Mouse (Mus musculus) MEL (cell line): ENCODE measurements at regions not wholly inside any gene's neighbourhood (a gene's known extent, or its start where the extent isn't known, plus 50 kb on each side); places are given as distances from the start of the nearest gene placed in this dataset.

ENCODE experiments used
- DNase-seq: peaks from one replicate; pipeline ENCODE4 v3.0.0; 2011; ENCODE audit warnings: low read depth, low spot score
- H3K27ac ChIP-seq: 2 replicates; pipeline ENCODE4 v1.5.1; 2012; ENCODE audit warnings: low read depth, mild to moderate bottlenecking, control low read depth, low read length, moderate library complexity; ENCODE audit not compliant: control insufficient read depth
- H3K27me3 ChIP-seq, 2 experiments: fragments of 150-350 bp in 1 of 2; sonication (generic) in 1 of 2; 2 replicates each; pipeline ENCODE4 v1.6.1; 2012; ENCODE audit warnings: low read length in 2 of 2, mild to moderate bottlenecking in 2 of 2, improper control_type of control experiment in 1 of 2, moderate library complexity in 1 of 2; ENCODE audit not compliant: insufficient read depth in 2 of 2, control insufficient read depth in 1 of 2
- H3K36me3 ChIP-seq, 2 experiments: 2 replicates each; pipeline ENCODE4 v1.6.1; 2012 to 2014; ENCODE audit warnings: low read length in 2 of 2, improper control_type of control experiment in 1 of 2, inconsistent platforms in 1 of 2, mild to moderate bottlenecking in 1 of 2; ENCODE audit not compliant: insufficient read depth in 2 of 2, control insufficient read depth in 1 of 2
- H3K4me1 ChIP-seq, 2 experiments: fragments of 150-350 bp in 1 of 2; sonication (generic) in 1 of 2; 2 replicates each; pipeline ENCODE4 v1.6.1; 2012; ENCODE audit warnings: low read length in 2 of 2, improper control_type of control experiment in 1 of 2, mild to moderate bottlenecking in 1 of 2; ENCODE audit not compliant: insufficient read depth in 2 of 2, control insufficient read depth in 1 of 2
- H3K4me3 ChIP-seq, 2 experiments: fragments of 150-350 bp in 1 of 2; sonication (generic) in 1 of 2; 2 replicates each; pipeline ENCODE4 v1.5.1; 2012; ENCODE audit warnings: low read depth in 2 of 2, low read length in 2 of 2, mild to moderate bottlenecking in 2 of 2, moderate library complexity in 2 of 2, control low read depth in 1 of 2, improper control_type of control experiment in 1 of 2; ENCODE audit not compliant: control insufficient read depth in 1 of 2, insufficient read depth in 1 of 2
- H3K79me2 ChIP-seq: 2 replicates; pipeline ENCODE4 v1.6.1; 2012; ENCODE audit warnings: mild to moderate bottlenecking, low read length, moderate library complexity; ENCODE audit not compliant: control insufficient read depth, poor library complexity, insufficient read depth
- H3K9ac ChIP-seq: 2 replicates; pipeline ENCODE4 v1.6.1; 2012; ENCODE audit warnings: low read depth, mild to moderate bottlenecking, control low read depth, low read length, moderate library complexity; ENCODE audit not compliant: control insufficient read depth, poor library complexity, severe bottlenecking
- H3K9me3 ChIP-seq: fragments of 150-350 bp; sonication (generic); replicated peaks from 2 replicates; pipeline ENCODE4 v1.6.1; 2012; ENCODE audit warnings: mild to moderate bottlenecking, low read length, improper control_type of control experiment, moderate library complexity; ENCODE audit not compliant: insufficient read depth
- CHD1 ChIP-seq: IDR thresholded peaks from 2 replicates; pipeline ENCODE4 v1.6.1; 2012; ENCODE audit warnings: low read depth, mild to moderate bottlenecking, inconsistent platforms, low read length, improper control_type of control experiment
- CHD2 ChIP-seq: IDR thresholded peaks from 2 replicates; pipeline ENCODE4 v1.6.1; 2011; ENCODE audit warnings: low read length, improper control_type of control experiment
- CTCF ChIP-seq, 3 experiments: IDR thresholded peaks in 2 of 3; conservative IDR thresholded peaks in 1 of 3; 2 replicates each; pipeline ENCODE4 v1.5.1; 2011 to 2012; ENCODE audit warnings: low read length in 3 of 3, low read depth in 2 of 3, mild to moderate bottlenecking in 2 of 3, improper control_type of control experiment in 1 of 3, inconsistent platforms in 1 of 3, mixed read lengths in 1 of 3, moderate library complexity in 1 of 3; ENCODE audit not compliant: control insufficient read depth in 1 of 3, insufficient read depth in 1 of 3, poor library complexity in 1 of 3, severe bottlenecking in 1 of 3
- E2F4 ChIP-seq: IDR thresholded peaks from 2 replicates; pipeline ENCODE4 v1.6.1; 2011; ENCODE audit warnings: low read depth, low read length, improper control_type of control experiment, borderline replicate concordance
- ELF1 ChIP-seq: IDR thresholded peaks from 2 replicates; pipeline ENCODE4 v1.6.1; 2014; ENCODE audit warnings: low read depth, mild to moderate bottlenecking, inconsistent platforms, low read length, improper control_type of control experiment, moderate library complexity
- EP300 ChIP-seq, 2 experiments: IDR thresholded peaks; 2 replicates each; pipeline ENCODE4 v1.6.1; 2011; ENCODE audit warnings: improper control_type of control experiment in 2 of 2, low read length in 2 of 2, low read depth in 1 of 2, mild to moderate bottlenecking in 1 of 2
- ETS1 ChIP-seq: IDR thresholded peaks from 2 replicates; pipeline ENCODE4 v1.6.1; 2012; ENCODE audit warnings: low read depth, mild to moderate bottlenecking, inconsistent platforms, low read length, improper control_type of control experiment, moderate library complexity
- KAT2A ChIP-seq: conservative IDR thresholded peaks from 2 replicates; pipeline ENCODE4 v1.6.1; 2012; ENCODE audit warnings: low read depth, low read length, improper control_type of control experiment, inconsistent platforms
- MAX ChIP-seq: IDR thresholded peaks from 2 replicates; pipeline ENCODE4 v1.6.1; 2011; ENCODE audit warnings: low read length, improper control_type of control experiment
- MAZ ChIP-seq: IDR thresholded peaks from 2 replicates; pipeline ENCODE4 v1.6.1; 2012; ENCODE audit warnings: low read depth, mild to moderate bottlenecking, inconsistent platforms, low read length, improper control_type of control experiment
- MXI1 ChIP-seq: IDR thresholded peaks from 2 replicates; pipeline ENCODE4 v1.6.1; 2011; ENCODE audit warnings: mild to moderate bottlenecking, low read depth, low read length, improper control_type of control experiment
- NELFE ChIP-seq: IDR thresholded peaks from 2 replicates; pipeline ENCODE4 v1.6.1; 2011; ENCODE audit warnings: low read depth, low read length, improper control_type of control experiment
- NRF1 ChIP-seq: IDR thresholded peaks from 2 replicates; pipeline ENCODE4 v1.6.1; 2014; ENCODE audit warnings: low read depth, mild to moderate bottlenecking, inconsistent platforms, low read length, improper control_type of control experiment, moderate library complexity; ENCODE audit not compliant: poor library complexity, insufficient read depth, severe bottlenecking
- POLR2AphosphoS2 ChIP-seq: IDR thresholded peaks from 2 replicates; pipeline ENCODE4 v1.6.1; 2011; ENCODE audit warnings: low read length, improper control_type of control experiment
- RCOR1 ChIP-seq: IDR thresholded peaks from 2 replicates; pipeline ENCODE4 v1.6.1; 2012; ENCODE audit warnings: low read depth, mild to moderate bottlenecking, inconsistent platforms, low read length, improper control_type of control experiment
- TAL1 ChIP-seq: IDR thresholded peaks from 2 replicates; pipeline ENCODE4 v1.6.1; 2012; ENCODE audit warnings: mild to moderate bottlenecking, inconsistent platforms, low read length, moderate library complexity, mixed read lengths
- USF1 ChIP-seq: IDR thresholded peaks from 2 replicates; pipeline ENCODE4 v1.6.1; 2014; ENCODE audit warnings: low read depth, mild to moderate bottlenecking, inconsistent platforms, low read length, improper control_type of control experiment, moderate library complexity
- USF2 ChIP-seq, 2 experiments: IDR thresholded peaks; 2 replicates each; pipeline ENCODE4 v1.6.1; 2011 to 2012; ENCODE audit warnings: improper control_type of control experiment in 2 of 2, low read length in 2 of 2, borderline replicate concordance in 1 of 2, inconsistent platforms in 1 of 2, low read depth in 1 of 2, mild to moderate bottlenecking in 1 of 2; ENCODE audit not compliant: insufficient read depth in 1 of 2
- ZC3H11A ChIP-seq: IDR thresholded peaks from 2 replicates; pipeline ENCODE4 v1.6.1; 2012; ENCODE audit warnings: low read depth, mild to moderate bottlenecking, inconsistent platforms, low read length, improper control_type of control experiment
- ZKSCAN1 ChIP-seq: IDR thresholded peaks from 2 replicates; pipeline ENCODE4 v1.6.1; 2012; ENCODE audit warnings: low read depth, mild to moderate bottlenecking, inconsistent platforms, low read length, improper control_type of control experiment, moderate library complexity
- ZMIZ1 ChIP-seq: IDR thresholded peaks from 2 replicates; pipeline ENCODE4 v1.6.1; 2012; ENCODE audit warnings: low read depth, mild to moderate bottlenecking, inconsistent platforms, low read length, improper control_type of control experiment, moderate library complexity
- ZNF384 ChIP-seq: IDR thresholded peaks from 2 replicates; pipeline ENCODE4 v1.6.1; 2012; ENCODE audit warnings: low read depth, mild to moderate bottlenecking, inconsistent platforms, low read length, improper control_type of control experiment

- H3K36me3 ChIP-seq: no peaks in the 10 kb centered on the region
- H3K27me3 ChIP-seq: peaks cover 5 to 9% of the 10 kb centered on the region in 2 experiments
- no peak overlapping the region for H3K27ac ChIP-seq
- TF ChIP-seq ETS1 (no peak), KAT2A (no peak), MAX (no peak), USF1 (no peak), ZKSCAN1 (no peak), USF2 (IDR thresholded peaks at IDR 0.05; ENCODE audit: borderline replicate concordance in 1 of 2, insufficient read depth in 1 of 2, low read depth in 1 of 2, low read length in 2 of 2) (no peak), ELF1 (no peak), ZC3H11A (no peak), TAL1 (no peak), ZMIZ1 (no peak), CHD2 (no peak), POLR2AphosphoS2 (no peak), NELFE (no peak), CTCF (IDR thresholded peaks at IDR 0.05 in 2 of 3, conservative IDR thresholded peaks at IDR 0.05 in 1 of 3; ENCODE audit: control insufficient read depth in 1 of 3, insufficient read depth in 1 of 3, low read depth in 2 of 3, low read length in 3 of 3, poor library complexity in 1 of 3, severe bottlenecking in 1 of 3) (no peak), MAZ (no peak), NRF1 (no peak), CHD1 (no peak), EP300 (IDR thresholded peaks at IDR 0.05; ENCODE audit: low read depth in 1 of 2, low read length in 2 of 2) (no peak)
- TF ChIP-seq, all 39 proteins: peak for 0
- no peak overlapping the region for H3K9ac ChIP-seq
- H3K79me2 ChIP-seq: no peaks in the 10 kb centered on the region
- H3K4me3 ChIP-seq: no peak overlapping the region
- H3K4me1 ChIP-seq: no peaks in the 10 kb centered on the region
- no peaks in the 10 kb centered on the region for H3K9me3 ChIP-seq
- DNase-seq: no peak
Observed at GRCm38 (mm10) chr10:21741575-21741974, 140.4 kb upstream of the Sgk1 start.

GRCm38 (mm10) chr10:21741976-21742745 is 139.8 kb upstream of the Sgk1 start:
- Histone ChIP-seq H3K4me1 (no peaks in the 10 kb centered on the region), H3K9me3 (no peaks in the 10 kb centered on the region)

More at GRCm38 (mm10) chr10:21741976-21742745, 139.8 kb upstream of the Sgk1 start:
- Histone ChIP-seq H3K27me3 (peaks cover 5 to 9% of the 10 kb centered on the region in 2 experiments), H3K27ac (no peak overlapping the region), H3K9ac (no peak overlapping the region), H3K79me2 (no peaks in the 10 kb centered on the region), H3K36me3 (no peaks in the 10 kb centered on the region), H3K4me3 (no peak overlapping the region)
- DNase-seq: peak; percentile 32
- TF ChIP-seq USF2 (IDR thresholded peaks at IDR 0.05; ENCODE audit: borderline replicate concordance in 1 of 2, insufficient read depth in 1 of 2, low read depth in 1 of 2, low read length in 2 of 2) (no peak), ZKSCAN1 (no peak), ZNF384 (no peak), E2F4 (no peak), CHD2 (no peak), NELFE (no peak), MXI1 (no peak), RCOR1 (no peak)
